26 mouse cellular contexts compared by ENCODE assay signal in genomic region chr3:92394301-92394700, GRCm38 (mm10). TPM values are rescaled to one million over a fixed set of nuclear protein-coding genes. Genes with fewer than 3 reads are reported as not detected.
DNase-seq lines count a peak whose midpoint lies in the region; ATAC-seq and TF ChIP-seq lines count a peak whose summit lies in the region.
"Had no signal": no experiment of that assay in that cellular context is flagged by ENCODE, and none has a peak within 500 bp of the region (broad histone marks: within the 10 kb centered on the region; RNA-seq: fewer than 3 reads in every experiment).

No protein-coding gene starts in this region.

- no peak overlapping the region for H3K4me3 ChIP-seq in hindbrain, postnatal 0 days (ENCODE audit: low read length)
- H3K4me3 ChIP-seq in hindbrain, embryonic 11.5 days (ENCODE audit: low read depth, low read length) = no peak overlapping the region
- H3K4me3 ChIP-seq in lung, embryonic 14.5 days (ENCODE audit: low read depth, low read length) = no peak overlapping the region
- no peak overlapping the region for H3K4me3 ChIP-seq in lung, adult 2 months (replicated peaks; ENCODE audit: extremely low read depth, low read depth, low read length)
- H3K4me3 ChIP-seq: hindbrain, embryonic 15.5 days; limb, embryonic 12.5 days had no signal

- H3K36me3 ChIP-seq in hindbrain, postnatal 0 days (ENCODE audit: insufficient read depth, low read length) = no peaks in the 10 kb centered on the region
- H3K36me3 ChIP-seq in hindbrain, embryonic 11.5 days (ENCODE audit: control insufficient read depth, insufficient read depth, low read length) = no peaks in the 10 kb centered on the region
- H3K36me3 ChIP-seq in lung, embryonic 14.5 days (ENCODE audit: insufficient read depth) = no peaks in the 10 kb centered on the region
- H3K36me3 ChIP-seq: hindbrain, embryonic 15.5 days; limb, embryonic 12.5 days had no signal

- H3K4me2 ChIP-seq in hindbrain, postnatal 0 days (ENCODE audit: low read depth, low read length) = no peak overlapping the region
- H3K4me2 ChIP-seq in hindbrain, embryonic 11.5 days (replicated peaks; ENCODE audit: low read depth, low read length) = no peak overlapping the region
- H3K4me2 ChIP-seq in lung, embryonic 14.5 days = no peak overlapping the region
- H3K4me2 ChIP-seq: hindbrain, embryonic 15.5 days; limb, embryonic 12.5 days; midbrain, embryonic 11.5 days had no signal

- ATAC-seq in hindbrain, postnatal 0 days = no peak
- ATAC-seq in hindbrain, embryonic 11.5 days (ENCODE audit: low FRiP score) = no peak
- ATAC-seq in lung, embryonic 14.5 days (ENCODE audit: insufficient read depth) = no peak
- ATAC-seq: activated CD4-positive, CD25-positive, alpha-beta regulatory T cell, adult 4 months had no signal

- H3K9ac ChIP-seq in hindbrain, postnatal 0 days (replicated peaks; ENCODE audit: low read length) = no peak overlapping the region
- no peak overlapping the region for H3K9ac ChIP-seq in hindbrain, embryonic 11.5 days (ENCODE audit: low read depth, low read length)
- H3K9ac ChIP-seq in lung, embryonic 14.5 days = no peak overlapping the region
- H3K9ac ChIP-seq: hindbrain, embryonic 15.5 days; limb, embryonic 12.5 days had no signal

- no peaks in the 10 kb centered on the region for H3K27me3 ChIP-seq in hindbrain, postnatal 0 days (ENCODE audit: insufficient read depth, low read length)
- H3K27me3 ChIP-seq in hindbrain, embryonic 11.5 days (ENCODE audit: control insufficient read depth, insufficient read depth, low read length) = no peaks in the 10 kb centered on the region
- H3K27me3 ChIP-seq in lung, embryonic 14.5 days (ENCODE audit: insufficient read depth, low read length) = no peaks in the 10 kb centered on the region
- H3K27me3 ChIP-seq: CH12.LX; hindbrain, embryonic 15.5 days; limb, embryonic 12.5 days had no signal

- TF ChIP-seq POLR2A in lung, adult 2 months (IDR thresholded peaks at IDR 0.05; ENCODE audit: borderline replicate concordance, extremely low read depth, low read depth, low read length) = no peak
- TF ChIP-seq POLR2A in brain, embryonic 14.5 days (IDR thresholded peaks at IDR 0.05; ENCODE audit: borderline replicate concordance, extremely low read depth, insufficient read depth, insufficient read length, poor library complexity, severe bottlenecking) = no peak

- no peaks in the 10 kb centered on the region for H3K9me3 ChIP-seq in hindbrain, postnatal 0 days (ENCODE audit: low read length)
- no peaks in the 10 kb centered on the region for H3K9me3 ChIP-seq in hindbrain, embryonic 11.5 days (ENCODE audit: control insufficient read depth, low read length)
- H3K9me3 ChIP-seq in lung, embryonic 14.5 days (ENCODE audit: low read depth, low read length) = no peaks in the 10 kb centered on the region
- H3K9me3 ChIP-seq: hindbrain, embryonic 15.5 days; limb, embryonic 12.5 days had no signal

- no peak overlapping the region for H3K27ac ChIP-seq in hindbrain, postnatal 0 days
- H3K27ac ChIP-seq in hindbrain, embryonic 11.5 days (ENCODE audit: low read depth, low read length) = no peak overlapping the region
- no peak overlapping the region for H3K27ac ChIP-seq in lung, embryonic 14.5 days (ENCODE audit: low read depth)
- H3K27ac ChIP-seq: hindbrain, embryonic 15.5 days; limb, embryonic 12.5 days; macrophage had no signal

- H3K4me1 ChIP-seq in hindbrain, postnatal 0 days (ENCODE audit: insufficient read depth, low read length) = no peaks in the 10 kb centered on the region
- H3K4me1 ChIP-seq in hindbrain, embryonic 11.5 days (replicated peaks; ENCODE audit: control insufficient read depth, insufficient read depth, low read length) = no peaks in the 10 kb centered on the region
- no peaks in the 10 kb centered on the region for H3K4me1 ChIP-seq in lung, embryonic 14.5 days (ENCODE audit: insufficient read depth)
- H3K4me1 ChIP-seq in lung, adult 2 months (ENCODE audit: control insufficient read depth, insufficient read depth, low read length) = no peaks in the 10 kb centered on the region
- H3K4me1 ChIP-seq: hindbrain, embryonic 15.5 days; limb, embryonic 12.5 days had no signal

- peak; percentile 47 for TF ChIP-seq CTCF in hindbrain, postnatal 0 days (IDR thresholded peaks at IDR 0.05; ENCODE audit: low read depth)
- peak; percentile 21 for TF ChIP-seq CTCF in lung, embryonic 14.5 days (IDR thresholded peaks at IDR 0.05; ENCODE audit: low read depth)
- no peak for TF ChIP-seq CTCF in lung, adult 2 months (IDR thresholded peaks at IDR 0.05; ENCODE audit: insufficient read depth, low read length)
- no peak for TF ChIP-seq CTCF in brain, embryonic 14.5 days (IDR thresholded peaks at IDR 0.05; ENCODE audit: borderline replicate concordance, extremely low read depth, insufficient read depth, insufficient read length)

- peak; percentile 3 for DNase-seq in adrenal gland, adult 2 months
- no peak for DNase-seq in adrenal gland, postnatal 36 days
- DNase-seq in hindbrain, postnatal 0 days (ENCODE audit: low spot score) = peak; percentile 10
- no peak for DNase-seq in hindbrain, embryonic 11.5 days (ENCODE audit: low spot score)
- peak; percentile 6 for DNase-seq in lung, embryonic 14.5 days
- DNase-seq in lung, adult 2 months = no peak
- DNase-seq in brain, embryonic 14.5 days (ENCODE audit: low read depth) = peak; percentile 22
- no peak for DNase-seq in kidney, postnatal 14 days
- DNase-seq: gastrocnemius, postnatal 25 days; heart, postnatal 14 days; kidney, adult 18-20 months; kidney, postnatal 4 days; right cerebral cortex, adult 18-20 months; thymus, adult 18-20 months had no signal

- WGBS in hindbrain, postnatal 0 days = 60% methylated on average over 1 of the region's 1 CpGs
- 51% methylated on average over 1 of the region's 1 CpGs for WGBS in hindbrain, embryonic 11.5 days
- WGBS in lung, embryonic 14.5 days = 49% methylated on average over 1 of the region's 1 CpGs
- WGBS in lung, adult 2 months = 38% methylated on average over 1 of the region's 1 CpGs

RNA-seq across cellular contexts. Expression of gene Sprr2h, which starts 8.8 kb away (rescaled TPM):
- not detected for total RNA-seq in adrenal gland, adult 2 months (2021)
- not detected in 2 replicates for polyA plus RNA-seq in adrenal gland, adult 2 months (2012; rRNA removed)
- total RNA-seq in adrenal gland, postnatal 36 days (2021) = not detected
- total RNA-seq in hindbrain, postnatal 0 days (2014; rRNA removed) = not detected in 2 replicates
- not detected in 2 replicates for polyA plus RNA-seq in hindbrain, postnatal 0 days (2015; fragmentation: Nextera tagmentation; extraction: Ambion mirVana)
- not detected in 2 replicates for polyA plus RNA-seq in hindbrain, embryonic 11.5 days (2014; fragmentation: Nextera tagmentation; extraction: Ambion mirVana)
- not detected in 2 replicates for polyA plus RNA-seq in lung, embryonic 14.5 days (2014; fragmentation: Nextera tagmentation; extraction: Ambion mirVana)
- polyA plus RNA-seq in lung, adult 2 months (2012; rRNA removed) = 0.46 TPM in 1 of 2 replicates, not detected in the other
- not detected in 2 replicates for polyA plus RNA-seq in brain, embryonic 14.5 days (2012; rRNA removed)
- total RNA-seq: adrenal gland, postnatal 4 days; CH12.LX; gastrocnemius, postnatal 25 days; heart, postnatal 14 days; neutrophil, adult 5-6 weeks had no signal
- polyA plus RNA-seq: activated CD4-positive, CD25-positive, alpha-beta regulatory T cell, adult 4 months; embryonic facial prominence, embryonic 11.5 days; frontal cortex, adult 2 months; hindbrain, embryonic 15.5 days; limb, embryonic 12.5 days; liver, embryonic 16.5 days; macrophage; midbrain, embryonic 11.5 days; small intestine, adult 2 months had no signal

RNA-seq across cellular contexts. Expression of gene Sprr2i, which starts 13.5 kb away (rescaled TPM):
- total RNA-seq in adrenal gland, adult 2 months (2021) = not detected
- polyA plus RNA-seq in adrenal gland, adult 2 months (2012; rRNA removed) = not detected in 2 replicates
- not detected for total RNA-seq in adrenal gland, postnatal 36 days (2021)
- total RNA-seq in hindbrain, postnatal 0 days (2014; rRNA removed) = not detected in 2 replicates
- not detected in 2 replicates for polyA plus RNA-seq in hindbrain, postnatal 0 days (2015; fragmentation: Nextera tagmentation; extraction: Ambion mirVana)
- not detected in 2 replicates for polyA plus RNA-seq in hindbrain, embryonic 11.5 days (2014; fragmentation: Nextera tagmentation; extraction: Ambion mirVana)
- polyA plus RNA-seq in lung, embryonic 14.5 days (2014; fragmentation: Nextera tagmentation; extraction: Ambion mirVana) = not detected in 2 replicates
- polyA plus RNA-seq in lung, adult 2 months (2012; rRNA removed) = 1.1 TPM in 1 of 2 replicates, not detected in the other
- not detected in 2 replicates for polyA plus RNA-seq in brain, embryonic 14.5 days (2012; rRNA removed)
- total RNA-seq: adrenal gland, postnatal 4 days; CH12.LX; gastrocnemius, postnatal 25 days; heart, postnatal 14 days; neutrophil, adult 5-6 weeks had no signal
- polyA plus RNA-seq: activated CD4-positive, CD25-positive, alpha-beta regulatory T cell, adult 4 months; embryonic facial prominence, embryonic 11.5 days; frontal cortex, adult 2 months; hindbrain, embryonic 15.5 days; limb, embryonic 12.5 days; liver, embryonic 16.5 days; macrophage; midbrain, embryonic 11.5 days; small intestine, adult 2 months had no signal

RNA-seq across cellular contexts. Expression of gene Sprr2j-ps, which starts 23.6 kb away (rescaled TPM):
- total RNA-seq in adrenal gland, adult 2 months (2021) = not detected
- polyA plus RNA-seq in adrenal gland, adult 2 months (2012; rRNA removed) = not detected in 2 replicates
- not detected for total RNA-seq in adrenal gland, postnatal 36 days (2021)
- not detected in 2 replicates for total RNA-seq in hindbrain, postnatal 0 days (2014; rRNA removed)
- not detected in 2 replicates for polyA plus RNA-seq in hindbrain, postnatal 0 days (2015; fragmentation: Nextera tagmentation; extraction: Ambion mirVana)
- not detected in 2 replicates for polyA plus RNA-seq in hindbrain, embryonic 11.5 days (2014; fragmentation: Nextera tagmentation; extraction: Ambion mirVana)
- polyA plus RNA-seq in lung, embryonic 14.5 days (2014; fragmentation: Nextera tagmentation; extraction: Ambion mirVana) = not detected in 2 replicates
- polyA plus RNA-seq in lung, adult 2 months (2012; rRNA removed) = 6.1 TPM in 1 of 2 replicates, not detected in the other
- polyA plus RNA-seq in brain, embryonic 14.5 days (2012; rRNA removed) = not detected in 2 replicates
- total RNA-seq: adrenal gland, postnatal 4 days; CH12.LX; gastrocnemius, postnatal 25 days; heart, postnatal 14 days; neutrophil, adult 5-6 weeks had no signal
- polyA plus RNA-seq: activated CD4-positive, CD25-positive, alpha-beta regulatory T cell, adult 4 months; embryonic facial prominence, embryonic 11.5 days; frontal cortex, adult 2 months; hindbrain, embryonic 15.5 days; limb, embryonic 12.5 days; liver, embryonic 16.5 days; macrophage; midbrain, embryonic 11.5 days; small intestine, adult 2 months had no signal

RNA-seq across cellular contexts. Expression of gene Sprr2f, which starts 29.3 kb away (rescaled TPM):
- total RNA-seq in adrenal gland, adult 2 months (2021) = not detected
- polyA plus RNA-seq in adrenal gland, adult 2 months (2012; rRNA removed) = not detected in 2 replicates
- total RNA-seq in adrenal gland, postnatal 36 days (2021) = not detected
- not detected in 2 replicates for total RNA-seq in hindbrain, postnatal 0 days (2014; rRNA removed)
- not detected in 2 replicates for polyA plus RNA-seq in hindbrain, postnatal 0 days (2015; fragmentation: Nextera tagmentation; extraction: Ambion mirVana)
- not detected in 2 replicates for polyA plus RNA-seq in hindbrain, embryonic 11.5 days (2014; fragmentation: Nextera tagmentation; extraction: Ambion mirVana)
- not detected in 2 replicates for polyA plus RNA-seq in lung, embryonic 14.5 days (2014; fragmentation: Nextera tagmentation; extraction: Ambion mirVana)
- polyA plus RNA-seq in lung, adult 2 months (2012; rRNA removed) = not detected in 2 replicates
- not detected in 2 replicates for polyA plus RNA-seq in brain, embryonic 14.5 days (2012; rRNA removed)
- total RNA-seq: adrenal gland, postnatal 4 days; CH12.LX; gastrocnemius, postnatal 25 days; heart, postnatal 14 days; neutrophil, adult 5-6 weeks had no signal
- polyA plus RNA-seq: activated CD4-positive, CD25-positive, alpha-beta regulatory T cell, adult 4 months; embryonic facial prominence, embryonic 11.5 days; frontal cortex, adult 2 months; hindbrain, embryonic 15.5 days; limb, embryonic 12.5 days; liver, embryonic 16.5 days; macrophage; midbrain, embryonic 11.5 days; small intestine, adult 2 months had no signal

RNA-seq across cellular contexts. Expression of gene Gm9774, which starts 34.9 kb away (rescaled TPM):
- 1 to 10 TPM; 4.6 to 6.3 TPM for total RNA-seq in adrenal gland, adult 2 months (2021)
- polyA plus RNA-seq in adrenal gland, adult 2 months (2012; rRNA removed) = 17.5 and 20.8 TPM in 2 replicates
- total RNA-seq in adrenal gland, postnatal 36 days (2021) = 1 to 10 TPM; 6.5 to 6.6 TPM
- 2.5 and 3.7 TPM in 2 replicates for total RNA-seq in hindbrain, postnatal 0 days (2014; rRNA removed)
- polyA plus RNA-seq in hindbrain, postnatal 0 days (2015; fragmentation: Nextera tagmentation; extraction: Ambion mirVana) = 9.4 and 9.6 TPM in 2 replicates
- 5.6 and 5.9 TPM in 2 replicates for polyA plus RNA-seq in hindbrain, embryonic 11.5 days (2014; fragmentation: Nextera tagmentation; extraction: Ambion mirVana)
- polyA plus RNA-seq in lung, embryonic 14.5 days (2014; fragmentation: Nextera tagmentation; extraction: Ambion mirVana) = 7.7 and 7.9 TPM in 2 replicates
- polyA plus RNA-seq in lung, adult 2 months (2012; rRNA removed) = 5.0 and 6.3 TPM in 2 replicates
- polyA plus RNA-seq in brain, embryonic 14.5 days (2012; rRNA removed) = 6.8 and 9.2 TPM in 2 replicates

Comparison
In these comparisons a context has a peak if more than half of its experiments do, and no peak if none do; other contexts are left out.
1. DNase-seq: peak in adrenal gland, adult 2 months (single experiment), hindbrain, postnatal 0 days (single experiment), lung, embryonic 14.5 days (single experiment) and brain, embryonic 14.5 days (single experiment); none in adrenal gland, postnatal 36 days (0 of 2), hindbrain, embryonic 11.5 days (single experiment), lung, adult 2 months (single experiment) and kidney, postnatal 14 days (single experiment).
2. CTCF ChIP-seq: peak in hindbrain, postnatal 0 days (single experiment) and lung, embryonic 14.5 days (single experiment); none in lung, adult 2 months (single experiment) and brain, embryonic 14.5 days (single experiment).